Mouse (Mus musculus) neutrophil, adult 65 days (primary cell): ENCODE measurements around the gene Zfp605. TPM values are rescaled to one million over a fixed set of nuclear protein-coding genes. Genes with fewer than 3 reads are reported as not detected.

Experiments used
- total RNA-seq: library from RNA; stranded (reverse); gene quantifications from 2 replicates; pipeline ENCODE4 v1.2.4, GENCODE M21; 2023

Zfp605 gene
- total RNA-seq, result 2.6 and 2.7 TPM in 2 replicates

GRCm38 (mm10) chr5:110109991-110110441, at the start of gene Zfp605:
Gene Zfp605 (plus strand): TSS chr5:110110092.

DNA sequence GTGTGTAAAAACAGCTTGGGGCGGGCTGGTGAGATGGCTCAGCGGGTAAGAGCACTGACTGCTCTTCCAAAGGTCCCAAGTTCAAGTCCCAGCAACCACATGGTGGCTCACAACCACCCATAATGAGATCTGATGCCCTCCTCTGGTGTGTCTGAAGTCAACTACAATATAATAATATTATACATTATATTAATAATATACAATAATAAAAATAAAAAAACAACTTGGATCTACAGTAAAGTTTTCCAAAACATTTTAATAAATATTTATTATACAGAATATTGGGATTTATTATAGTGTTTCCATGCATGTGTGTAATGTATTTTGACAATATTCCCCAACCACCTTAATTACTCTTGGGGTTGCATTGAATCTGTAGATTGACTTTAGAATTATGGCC, 37.5 kb upstream of the Zfp605 start, which contains the start of gene Gm17655:
TSS of gene Gm17655 (minus strand) at position 101 of the 400 bp plus-strand sequence.

GRCm38 (mm10) chr5:110094030-110094846, 15.7 kb upstream of the Zfp605 start, which contains the start of gene Gm35315:
Gene Gm35315 (minus strand): TSS chr5:110094420.

DNA sequence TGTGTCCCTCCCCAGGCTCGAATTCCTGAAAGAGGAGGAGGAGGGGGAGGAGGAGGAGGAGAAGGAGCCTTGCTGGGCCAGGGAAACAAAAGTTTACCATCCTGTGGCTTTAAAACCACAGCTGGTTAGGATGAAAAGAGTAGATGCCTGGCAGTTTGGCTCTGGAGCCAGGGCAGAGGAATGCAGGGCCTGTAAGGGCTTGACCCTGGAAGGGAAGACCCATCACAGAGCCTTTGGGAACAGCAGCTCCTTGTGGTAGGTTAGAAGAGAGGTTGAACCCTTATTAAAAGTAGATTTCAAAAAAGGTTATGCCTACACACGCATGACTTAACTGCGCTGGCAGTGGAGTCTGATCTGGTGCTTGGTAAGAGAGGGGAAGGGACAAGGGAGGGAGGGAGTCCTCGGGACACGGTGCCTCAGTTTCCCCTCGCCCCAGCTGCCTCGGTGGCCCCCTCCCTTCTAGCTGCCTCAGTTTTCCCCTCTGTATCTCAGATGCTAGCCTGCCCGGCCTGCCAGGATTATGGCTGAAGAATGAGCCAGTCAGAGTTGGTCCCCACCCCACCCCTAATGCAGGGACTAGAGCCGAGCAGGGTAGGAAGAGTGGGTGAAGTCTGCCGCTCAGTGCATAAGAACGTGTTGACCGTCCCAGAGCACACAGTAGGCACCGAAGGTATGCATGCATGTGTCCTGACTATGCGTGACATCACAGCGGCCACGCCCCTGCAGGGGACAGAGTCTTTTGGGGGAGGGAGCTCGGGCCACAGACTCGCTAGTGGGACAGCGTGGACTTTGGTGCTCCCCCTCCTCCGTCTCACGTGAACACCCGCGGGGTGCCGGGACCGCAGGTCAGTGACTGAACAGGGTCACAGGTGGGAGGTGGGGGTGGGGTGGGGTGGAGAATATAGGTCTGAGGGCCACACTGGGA, 10.0 kb upstream of the Zfp605 start, which contains the start of gene Plcxd1:
TSS of gene Plcxd1 (plus strand) at position 314 of the 925 bp plus-strand sequence.

GRCm38 (mm10) chr5:110107581-110108304, 2.1 kb upstream of the Zfp605 start, which contains the start of gene Gtpbp6:
Gene Gtpbp6 (minus strand): TSS chr5:110108197.

DNA sequence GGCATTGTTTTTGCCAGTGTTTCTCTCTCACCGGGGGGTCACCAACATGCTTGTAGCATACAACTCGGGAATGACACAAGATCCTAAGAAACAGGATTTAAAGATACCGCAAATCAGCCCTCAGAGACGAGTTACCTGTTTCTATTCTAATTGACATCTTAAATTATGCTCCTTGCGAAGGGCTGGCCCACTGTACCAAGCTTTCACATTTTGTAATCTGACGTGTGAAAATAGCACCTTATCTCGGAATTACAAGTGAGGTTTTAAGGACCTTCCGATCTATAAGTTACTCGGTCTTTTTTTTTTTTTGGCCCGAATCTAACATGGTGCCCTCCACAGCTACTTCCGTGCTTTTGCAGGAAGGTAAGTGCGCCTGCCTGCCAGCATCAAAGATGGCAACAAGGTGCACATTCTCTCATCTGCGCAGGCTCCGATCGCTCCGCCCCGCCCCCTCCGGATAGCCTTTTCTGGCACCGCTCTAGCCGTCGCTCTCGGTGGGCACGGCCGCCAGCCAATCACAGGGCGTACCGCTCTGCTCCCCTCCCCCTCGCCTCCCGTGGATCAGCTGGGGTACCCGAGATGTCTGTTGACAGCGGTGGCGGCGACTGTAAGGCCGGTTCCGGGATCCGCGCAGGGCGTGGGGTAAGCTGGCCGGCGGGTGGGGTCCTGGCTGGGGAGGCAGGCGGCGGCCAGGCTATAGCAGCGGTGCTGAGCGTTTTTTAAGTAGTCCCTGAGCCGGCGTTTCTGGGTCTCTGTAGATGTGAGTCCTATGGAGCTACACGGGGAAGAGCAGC, 25.6 kb downstream of the Zfp605 start, which contains the start of gene Chfr:
TSS of gene Chfr (plus strand) at position 550 of the 794 bp plus-strand sequence.

GRCm38 (mm10) chr5:110176362-110177020, 66.6 kb downstream of the Zfp605 start, which contains the start of gene Golga3:
Gene Golga3 (plus strand): TSS chr5:110176701.

Other genes with a start within 250 kb of the Zfp605 start
- gene Gm15446, start 186.7 kb upstream of the Zfp605 start, total RNA-seq, result 6.8 and 7.7 TPM in 2 replicates
- 6.4 and 9.3 TPM in 2 replicates for gene Zfp932, start 113.6 kb upstream of the Zfp605 start, total RNA-seq
- 3.3 and 7.6 TPM in 2 replicates for gene Gm17655, start 37.6 kb upstream of the Zfp605 start, total RNA-seq
- gene Gm35315, start 15.7 kb upstream of the Zfp605 start, total RNA-seq, result not detected in 2 replicates
- gene Plcxd1, start 10.1 kb upstream of the Zfp605 start, total RNA-seq, result not detected in 2 replicates
- 30.5 and 43.3 TPM in 2 replicates for gene Gtpbp6, start 1.9 kb upstream of the Zfp605 start, total RNA-seq
- gene Chfr, start 25.8 kb downstream of the Zfp605 start, total RNA-seq, result 66.0 and 90.4 TPM in 2 replicates
- gene Golga3, start 66.6 kb downstream of the Zfp605 start, total RNA-seq, result 22.3 and 27.2 TPM in 2 replicates
- 52.5 and 58.4 TPM in 2 replicates for gene Ankle2, start 120.9 kb downstream of the Zfp605 start, total RNA-seq
- 11.3 and 13.7 TPM in 2 replicates for gene Pgam5, start 159.8 kb downstream of the Zfp605 start, total RNA-seq
- gene Pxmp2, start 176.1 kb downstream of the Zfp605 start, total RNA-seq, result 1.2 and 3.0 TPM in 2 replicates
- 21.3 and 27.8 TPM in 2 replicates for gene Pole, start 176.2 kb downstream of the Zfp605 start, total RNA-seq
- not detected in 2 replicates for gene P2rx2, start 233.1 kb downstream of the Zfp605 start, total RNA-seq
- gene Lrcol1, start 234.6 kb downstream of the Zfp605 start, total RNA-seq, result not detected in 2 replicates